Mouse (Mus musculus) liver, adult 2 months (tissue): ENCODE results near the gene Itgb5. TPM values are rescaled to one million over a fixed set of nuclear protein-coding genes. Genes with fewer than 3 reads are reported as not detected.

ENCODE experiments used
- DNase-seq: peaks from one replicate; pipeline ENCODE4 v3.0.0-alpha.2; 2011; ENCODE audit warnings: low read depth, low spot score; ENCODE audit errors: extremely low read depth
- H3K27ac ChIP-seq: fragments of 200-500 bp; replicated peaks from 2 replicates; pipeline ENCODE4 v1.5.1; 2012; ENCODE audit warnings: low read depth, mild to moderate bottlenecking, control low read depth, inconsistent platforms, low read length; ENCODE audit not compliant: insufficient read depth
- H3K27me3 ChIP-seq: fragments of 200-500 bp; 2 replicates; pipeline ENCODE4 v1.6.1; 2012; ENCODE audit warnings: mild to moderate bottlenecking, moderate library complexity, low read length, inconsistent platforms; ENCODE audit not compliant: control insufficient read depth, insufficient read depth
- H3K36me3 ChIP-seq: fragments of 200-500 bp; 2 replicates; pipeline ENCODE4 v1.6.1; 2012; ENCODE audit warnings: low read length, inconsistent platforms; ENCODE audit not compliant: control insufficient read depth, insufficient read depth
- H3K4me1 ChIP-seq: fragments of 200-500 bp; 2 replicates; pipeline ENCODE4 v1.6.1; 2011; ENCODE audit warnings: low read length; ENCODE audit not compliant: control insufficient read depth, insufficient read depth
- H3K4me3 ChIP-seq: fragments of 200-500 bp; 2 replicates; pipeline ENCODE4 v1.5.1; 2011; ENCODE audit warnings: low read depth, mild to moderate bottlenecking, control low read depth, low read length, moderate library complexity; ENCODE audit not compliant: insufficient read depth
- H3K79me2 ChIP-seq: fragments of 200-500 bp; 2 replicates; pipeline ENCODE4 v1.6.1; 2012; ENCODE audit warnings: inconsistent platforms, mild to moderate bottlenecking, low read length, moderate library complexity; ENCODE audit not compliant: control insufficient read depth, insufficient read depth
- H3K9ac ChIP-seq: fragments of 200-500 bp; 2 replicates; pipeline ENCODE4 v1.6.1; 2012; ENCODE audit warnings: low read depth, mild to moderate bottlenecking, control low read depth, inconsistent platforms, low read length
- CTCF ChIP-seq: fragments of 200-500 bp; IDR thresholded peaks from 2 replicates; pipeline ENCODE4 v1.5.1; 2011; ENCODE audit warnings: low read depth, low read length, control low read depth
- POLR2A ChIP-seq: fragments of 200-500 bp; IDR thresholded peaks from 2 replicates; pipeline ENCODE4 v1.6.1; 2011; ENCODE audit warnings: low read length, control low read depth; ENCODE audit not compliant: insufficient read depth; ENCODE audit errors: extremely low read depth
- WGBS: fragments of 180-500 bp; shearing (Covaris S2); methylation state at CpG from one replicate; pipeline ENCODE4 v1.1.7; 2018; 5-methylcytosine and 5-hydroxymethylcytosine counted together
- polyA plus RNA-seq: library from polyadenylated mRNA; depleted of rRNA; stranded (reverse); fragments of >200 nt; gene quantifications from 2 replicates; pipeline ENCODE4 v1.2.3, GENCODE M21; 2012
- total RNA-seq: library from RNA; depleted of rRNA; stranded (reverse); fragments of >200 nt; gene quantifications from 2 replicates; pipeline ENCODE4 v1.2.3, GENCODE M21; 2014

Gene Itgb5
- total and polyA plus RNA-seq, 2 experiments = 36.1 to 54.6 TPM

- no peak overlapping the region for H3K9ac ChIP-seq
- DNase-seq = peak; percentile 44
Measured at GRCm38 (mm10) chr16:33797860-33798259, 31.6 kb upstream of the Itgb5 start.

GRCm38 (mm10) chr16:33810002-33810401, 19.5 kb upstream of the Itgb5 start:
- H3K36me3 ChIP-seq = no peaks in the 10 kb centered on the region
- H3K27me3 ChIP-seq = no peaks in the 10 kb centered on the region
- no peak overlapping the region for H3K9ac ChIP-seq
- peak; percentile 20 for DNase-seq
- WGBS = 69% methylated on average over 3 of the region's 3 CpGs
- H3K4me1 ChIP-seq = no peaks in the 10 kb centered on the region
- H3K4me3 ChIP-seq = no peak overlapping the region
- H3K79me2 ChIP-seq = no peaks in the 10 kb centered on the region
- TF ChIP-seq POLR2A (no peak), CTCF (peak; percentile 55)
- H3K27ac ChIP-seq = no peak overlapping the region

More at GRCm38 (mm10) chr16:33797860-33798259, 31.6 kb upstream of the Itgb5 start:
- H3K79me2 ChIP-seq = no peaks in the 10 kb centered on the region
- WGBS = 42% methylated on average over 5 of the region's 5 CpGs
- H3K27me3 ChIP-seq = no peaks in the 10 kb centered on the region
- H3K4me3 ChIP-seq = no peak overlapping the region
- H3K27ac ChIP-seq = no peak overlapping the region
- no peaks in the 10 kb centered on the region for H3K36me3 ChIP-seq
- no peaks in the 10 kb centered on the region for H3K4me1 ChIP-seq
- TF ChIP-seq POLR2A = no peak
- peak; percentile 63 for TF ChIP-seq CTCF

- H3K27ac ChIP-seq = no peak overlapping the region
- no peaks in the 10 kb centered on the region for H3K36me3 ChIP-seq
- 84% methylated on average over 7 of the region's 7 CpGs for WGBS
- DNase-seq = no peak
- no peak overlapping the region for H3K4me3 ChIP-seq
- H3K4me1 ChIP-seq = no peaks in the 10 kb centered on the region
- TF ChIP-seq POLR2A (no peak), CTCF (no peak)
- H3K27me3 ChIP-seq = no peaks in the 10 kb centered on the region
- H3K9ac ChIP-seq = no peak overlapping the region
- H3K79me2 ChIP-seq = no peaks in the 10 kb centered on the region
Measured at GRCm38 (mm10) chr16:33818413-33819165, 10.9 kb upstream of the Itgb5 start.

- H3K4me1 ChIP-seq = no peaks in the 10 kb centered on the region
- no peaks in the 10 kb centered on the region for H3K36me3 ChIP-seq
- TF ChIP-seq CTCF = peak; percentile 67
- no peak for TF ChIP-seq POLR2A
- 25% methylated on average over 17 of the region's 17 CpGs for WGBS
- no peak overlapping the region for H3K4me3 ChIP-seq
- DNase-seq = peak; percentile 61
- no peaks in the 10 kb centered on the region for H3K79me2 ChIP-seq
- H3K27me3 ChIP-seq = no peaks in the 10 kb centered on the region
- H3K9ac ChIP-seq = no peak overlapping the region
- H3K27ac ChIP-seq = no peak overlapping the region
Measured at GRCm38 (mm10) chr16:33820269-33821178, 8.9 kb upstream of the Itgb5 start.

GRCm38 (mm10) chr16:33824603-33825002, 4.9 kb upstream of the Itgb5 start:
- no peaks in the 10 kb centered on the region for H3K36me3 ChIP-seq
- peaks cover 5% of the 10 kb centered on the region for H3K4me1 ChIP-seq
- no peak overlapping the region for H3K9ac ChIP-seq
- no peak overlapping the region for H3K27ac ChIP-seq
- H3K79me2 ChIP-seq = no peaks in the 10 kb centered on the region
- no peak overlapping the region for H3K4me3 ChIP-seq
- DNase-seq = no peak
- H3K27me3 ChIP-seq = no peaks in the 10 kb centered on the region
- TF ChIP-seq POLR2A = no peak
- no peak for TF ChIP-seq CTCF
- 93% methylated on average over 6 of the region's 6 CpGs for WGBS

GRCm38 (mm10) chr16:33828496-33828895, 969 bp upstream of the Itgb5 start:
- DNase-seq = peak; percentile 94
- Histone ChIP-seq H3K27ac (peak overlapping the region; percentile 99), H3K4me3 (no peak overlapping the region), H3K27me3 (no peaks in the 10 kb centered on the region), H3K79me2 (peaks cover 2% of the 10 kb centered on the region; the same call in 1 of the 2 replicates), H3K36me3 (no peaks in the 10 kb centered on the region), H3K9ac (no peak overlapping the region), H3K4me1 (peaks cover 8% of the 10 kb centered on the region)
- 46% methylated on average over 7 of the region's 7 CpGs for WGBS
- TF ChIP-seq CTCF = no peak
- TF ChIP-seq POLR2A = no peak
